Mouse (Mus musculus): Measurements from ENCODE around the gene Chrng. TPM values are rescaled to one million over a fixed set of nuclear protein-coding genes. Genes with fewer than 3 reads are reported as not detected.

Chrng gene
- total and polyA plus RNA-seq, 2 experiments: not detected

- 86% methylated on average over 2 of the region's 2 CpGs for WGBS
- Histone ChIP-seq H3K27me3 (ENCODE audit: control insufficient read depth, insufficient read depth, low read length) (peaks cover 9% of the 10 kb centered on the region; the same call in 1 of the 2 replicates), H3K9ac (ENCODE audit: low read depth, low read length) (no peak overlapping the region), H3K36me3 (ENCODE audit: control insufficient read depth, insufficient read depth, low read length) (no peaks in the 10 kb centered on the region), H3K27ac (replicated peaks; ENCODE audit: insufficient read depth, low read depth, low read length) (no peak overlapping the region), H3K4me3 (ENCODE audit: insufficient read depth, low read depth, low read length) (no peak overlapping the region), H3K79me2 (ENCODE audit: control insufficient read depth, insufficient read depth, low read length) (no peaks in the 10 kb centered on the region), H3K4me1 (ENCODE audit: control insufficient read depth, insufficient read depth, low read length) (peaks cover 2% of the 10 kb centered on the region; the same call in 1 of the 2 replicates)
- TF ChIP-seq POLR2A (IDR thresholded peaks at IDR 0.05; ENCODE audit: extremely low read depth, insufficient read depth, low read length) (no peak), CTCF (IDR thresholded peaks at IDR 0.05; ENCODE audit: low read depth, low read length) (no peak)
- DNase-seq (ENCODE audit: extremely low read depth, low read depth, low spot score): no peak
Measured at GRCm38 (mm10) chr1:87259316-87259715, 54.9 kb downstream of the Chrng start.

Other genes starting within 250 kb of the Chrng start
- not detected in 2 replicates for gene Alppl2, start 114.7 kb upstream of the Chrng start, total RNA-seq (2014; rRNA removed)
- not detected in 2 replicates for gene Alppl2, start 114.7 kb upstream of the Chrng start, polyA plus RNA-seq (2012; rRNA removed)
- not detected in 2 replicates for gene Alpi, start 103.1 kb upstream of the Chrng start, total RNA-seq (2014; rRNA removed)
- gene Alpi, start 103.1 kb upstream of the Chrng start, polyA plus RNA-seq (2012; rRNA removed): 0.05 TPM in 1 of 2 replicates, not detected in the other
- gene Akp3, start 79.7 kb upstream of the Chrng start, total RNA-seq (2014; rRNA removed): not detected in 2 replicates
- not detected in 2 replicates for gene Akp3, start 79.7 kb upstream of the Chrng start, polyA plus RNA-seq (2012; rRNA removed)
- gene Ecel1, start 48.1 kb upstream of the Chrng start, total RNA-seq (2014; rRNA removed): not detected in 2 replicates
- gene Ecel1, start 48.1 kb upstream of the Chrng start, polyA plus RNA-seq (2012; rRNA removed): 0.02 TPM in 1 of 2 replicates, not detected in the other
- not detected in 2 replicates for gene Prss56, start 21.3 kb upstream of the Chrng start, total RNA-seq (2014; rRNA removed)
- not detected in 2 replicates for gene Prss56, start 21.3 kb upstream of the Chrng start, polyA plus RNA-seq (2012; rRNA removed)
- not detected in 2 replicates for gene Chrnd, start 14.1 kb upstream of the Chrng start, total RNA-seq (2014; rRNA removed)
- not detected in 2 replicates for gene Chrnd, start 14.1 kb upstream of the Chrng start, polyA plus RNA-seq (2012; rRNA removed)
- 39.3 and 39.4 TPM in 2 replicates for gene Eif4e2, start 9.3 kb downstream of the Chrng start, total RNA-seq (2014; rRNA removed)
- 23.3 and 23.8 TPM in 2 replicates for gene Eif4e2, start 9.3 kb downstream of the Chrng start, polyA plus RNA-seq (2012; rRNA removed)
- gene Efhd1, start 59.7 kb downstream of the Chrng start, total RNA-seq (2014; rRNA removed): 0.54 TPM in 1 of 2 replicates, not detected in the other
- 0.22 and 0.24 TPM in 2 replicates for gene Efhd1, start 59.7 kb downstream of the Chrng start, polyA plus RNA-seq (2012; rRNA removed)
- gene Gigyf2, start 122.3 kb downstream of the Chrng start, total RNA-seq (2014; rRNA removed): 39.2 and 39.7 TPM in 2 replicates
- 15.8 and 21.1 TPM in 2 replicates for gene Gigyf2, start 122.3 kb downstream of the Chrng start, polyA plus RNA-seq (2012; rRNA removed)
- gene Kcnj13, start 190.1 kb downstream of the Chrng start, total RNA-seq (2014; rRNA removed): not detected in 2 replicates
- gene Kcnj13, start 190.1 kb downstream of the Chrng start, polyA plus RNA-seq (2012; rRNA removed): not detected in 2 replicates

All from liver, adult 2 months (tissue).